17 mouse cellular contexts compared by ENCODE assay signal in the genomic region with DNA sequence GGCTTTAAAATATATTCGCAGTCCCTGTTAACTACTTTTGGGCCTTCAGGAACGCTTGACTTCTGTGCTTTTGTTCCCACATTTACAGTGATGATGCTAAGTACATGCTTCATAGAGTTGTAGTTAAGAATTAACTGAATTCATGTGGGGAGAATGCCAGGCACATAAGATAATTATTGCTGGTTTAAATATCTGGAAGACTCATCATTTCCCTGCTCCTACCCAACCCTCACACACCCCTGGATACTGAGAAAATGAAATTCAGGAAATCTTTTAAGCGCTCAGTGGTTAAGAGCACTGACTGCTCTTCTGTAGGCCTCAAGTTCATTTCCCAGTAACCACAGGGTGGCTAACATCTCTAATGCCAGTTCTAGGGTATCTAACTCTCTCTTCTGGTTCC.
"Had no signal": no experiment of that assay in that cellular context is flagged by ENCODE, and none has a peak within 500 bp of the region (broad histone marks: within the 10 kb centered on the region; RNA-seq: fewer than 3 reads in every experiment).

No protein-coding gene starts in this region.

- ATAC-seq: hindbrain, embryonic 16.5 days; inflammation-experienced regulatory T-cells, adult 6 months; intestine, postnatal 0 days; midbrain, embryonic 15.5 days had no signal

- H3K4me3 ChIP-seq: left cerebral cortex, adult 2 months; limb, embryonic 10.5 days; lung, embryonic 15.5 days; megakaryocyte, embryonic 14.5 days; midbrain, embryonic 15.5 days; neural tube, embryonic 13.5 days had no signal

- H3K27me3 ChIP-seq: lung, embryonic 15.5 days; megakaryocyte, embryonic 14.5 days; midbrain, embryonic 15.5 days; neural tube, embryonic 13.5 days had no signal

- H3K36me3 ChIP-seq: limb, embryonic 10.5 days; lung, embryonic 15.5 days; midbrain, embryonic 15.5 days; neural tube, embryonic 13.5 days had no signal

- DNase-seq: lung, postnatal 14 days; retina, postnatal 1 day; right cerebral cortex, postnatal 4 days; spleen, adult 18-20 months; thymus, adult 18-20 months; thymus, postnatal 25 days had no signal

- H3K9ac ChIP-seq: lung, embryonic 15.5 days; midbrain, embryonic 15.5 days; neural tube, embryonic 13.5 days had no signal

- H3K27ac ChIP-seq: left cerebral cortex, adult 2 months; limb, embryonic 10.5 days; lung, embryonic 15.5 days; macrophage; midbrain, embryonic 15.5 days; neural tube, embryonic 13.5 days had no signal

- H3K4me2 ChIP-seq: lung, embryonic 15.5 days; midbrain, embryonic 11.5 days; midbrain, embryonic 15.5 days; neural tube, embryonic 13.5 days had no signal

- H3K9me3 ChIP-seq: limb, embryonic 10.5 days; lung, embryonic 15.5 days; megakaryocyte, embryonic 14.5 days; midbrain, embryonic 15.5 days; neural tube, embryonic 13.5 days had no signal
